Mouse (Mus musculus): Measurements from ENCODE around the gene Nudt3.
A peak's percentile ranks its signal among the peaks of the same experiment; 100 is the strongest.
"Not testable (repeated sequence)": the region's sequence is repeated elsewhere in the genome, so short reads cannot be mapped to it uniquely, and the experiment has no call there.

Nudt3 gene

DNA sequence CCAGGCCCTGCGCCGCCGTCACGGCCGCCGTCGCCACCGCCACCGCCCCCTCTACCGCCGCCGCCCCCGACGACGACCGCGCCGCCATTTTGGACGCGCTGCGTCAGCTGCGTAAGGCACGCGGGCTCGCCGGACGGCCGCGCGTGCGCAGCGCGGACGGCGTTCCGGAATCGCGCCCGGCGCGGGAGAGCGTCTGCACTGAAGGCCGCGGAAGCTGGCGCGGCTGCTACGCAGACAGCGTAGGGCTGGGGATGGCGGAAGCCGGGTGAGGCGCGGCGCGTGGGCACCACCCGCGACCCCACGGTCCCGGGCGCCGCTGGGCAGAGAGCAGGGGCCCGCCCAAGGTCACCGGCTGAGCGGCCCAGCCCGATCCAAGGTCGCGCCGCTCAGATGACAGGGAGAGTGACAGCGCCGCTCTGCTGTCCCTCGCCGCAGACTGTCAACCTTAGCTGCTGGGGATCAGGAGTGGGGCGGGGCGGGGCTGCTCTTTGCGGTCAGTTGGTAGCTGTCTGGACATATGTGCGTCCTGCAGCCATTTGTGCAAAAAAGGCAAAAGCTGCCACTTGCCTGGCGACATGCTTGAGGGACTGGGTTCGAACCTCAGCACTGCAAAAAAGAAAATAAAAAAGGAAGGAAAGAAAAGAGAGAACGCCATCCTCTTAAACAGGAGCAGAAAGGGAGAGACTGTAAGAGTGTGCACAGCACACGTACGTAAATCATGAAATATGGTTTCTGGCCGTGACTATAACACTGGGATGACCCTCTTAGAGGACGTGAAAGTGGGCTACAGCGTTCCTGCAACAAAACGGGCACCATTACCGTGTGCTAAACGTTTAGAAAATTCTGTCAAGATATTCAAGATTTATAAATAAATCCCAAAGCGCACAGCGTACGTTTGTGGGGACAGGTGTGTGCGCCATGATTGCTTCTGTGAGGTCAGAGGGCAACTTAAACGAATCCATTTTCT is at the start of gene Nudt3:
Nudt3 (minus strand) TSS at position 136 of the 967 bp plus-strand sequence.
- peak; percentile 93 to 95 for DNase-seq

DNA sequence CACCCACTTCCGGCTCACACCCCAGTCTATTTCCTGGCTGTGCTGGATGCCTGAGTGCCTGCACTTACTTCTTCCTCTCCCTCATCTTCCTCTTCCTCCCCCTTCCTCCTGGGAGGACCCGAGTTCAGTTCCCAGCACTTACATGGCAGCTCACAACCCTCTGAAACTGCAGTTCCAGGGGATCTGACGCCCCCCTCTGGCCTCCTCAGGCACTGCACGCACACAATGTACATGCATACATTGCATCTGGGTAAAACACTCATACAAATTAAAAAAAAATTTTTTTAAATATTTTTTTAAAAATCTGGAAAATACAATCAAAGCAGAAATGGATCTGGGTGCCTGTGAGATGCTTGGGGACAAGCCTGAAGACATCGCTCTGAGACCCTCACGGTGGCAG is 48.4 kb upstream of the Nudt3 start:
- no peak for DNase-seq

DNA sequence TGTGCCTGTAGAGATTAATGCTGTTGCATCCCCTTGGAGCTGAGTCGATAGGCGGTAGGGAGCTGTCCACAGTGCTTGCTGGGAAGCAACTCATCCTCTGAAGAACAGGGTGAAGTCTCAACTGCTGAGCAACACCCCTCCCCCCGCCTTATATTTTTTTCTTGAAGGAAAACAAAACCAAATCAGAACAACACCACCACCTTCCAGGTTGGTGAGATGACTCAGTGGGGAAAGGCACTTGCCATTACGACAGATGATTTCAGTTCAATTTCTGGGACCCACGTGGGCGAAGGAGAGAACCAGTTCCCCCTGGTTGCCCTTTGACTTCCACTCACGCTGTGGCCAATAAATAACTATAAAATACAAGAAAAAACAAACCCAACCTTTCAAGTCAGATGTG is 35.5 kb upstream of the Nudt3 start:
- no peak for DNase-seq

DNA sequence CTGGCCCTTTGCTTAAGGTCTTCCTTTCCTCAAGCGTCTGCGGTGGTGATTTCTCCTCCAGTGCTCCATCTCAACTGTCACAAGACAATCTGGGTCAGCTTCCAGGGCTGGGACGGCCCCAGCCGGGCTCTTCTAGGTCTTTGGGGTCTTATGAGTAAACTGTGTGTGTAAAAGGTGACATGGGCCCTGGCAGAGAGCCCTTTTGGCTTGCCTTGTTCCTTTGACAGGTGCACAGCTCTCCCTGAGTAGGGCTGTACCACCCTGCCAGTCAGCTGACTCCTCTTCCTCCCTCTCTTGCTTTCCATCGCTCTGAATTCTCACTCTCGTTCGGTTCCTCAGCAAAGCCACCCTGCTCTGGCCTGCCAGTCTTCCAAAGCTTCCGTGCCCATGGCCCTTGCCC is 33.8 kb upstream of the Nudt3 start:
- no peak for DNase-seq

DNA sequence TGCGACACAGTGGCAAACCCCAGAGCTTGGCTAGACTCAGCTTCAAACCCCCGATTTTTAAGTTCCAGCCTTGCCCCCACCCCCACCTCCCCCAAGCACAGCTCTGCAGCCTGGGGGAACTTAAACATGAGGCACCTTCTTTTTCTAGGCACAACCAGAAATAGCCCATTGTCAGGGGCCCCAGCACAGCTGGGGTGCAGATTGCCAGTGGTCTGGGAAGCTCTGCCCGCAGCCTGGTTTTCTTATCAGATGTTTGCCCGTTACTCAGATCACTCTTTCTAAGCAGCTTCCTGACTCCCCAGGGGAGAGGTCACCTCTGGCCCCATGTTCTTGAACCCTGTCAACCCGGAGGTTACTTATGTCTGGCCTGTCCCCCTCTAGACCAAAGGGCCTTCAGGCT is 33.1 kb upstream of the Nudt3 start:
- DNase-seq, result no peak

DNA sequence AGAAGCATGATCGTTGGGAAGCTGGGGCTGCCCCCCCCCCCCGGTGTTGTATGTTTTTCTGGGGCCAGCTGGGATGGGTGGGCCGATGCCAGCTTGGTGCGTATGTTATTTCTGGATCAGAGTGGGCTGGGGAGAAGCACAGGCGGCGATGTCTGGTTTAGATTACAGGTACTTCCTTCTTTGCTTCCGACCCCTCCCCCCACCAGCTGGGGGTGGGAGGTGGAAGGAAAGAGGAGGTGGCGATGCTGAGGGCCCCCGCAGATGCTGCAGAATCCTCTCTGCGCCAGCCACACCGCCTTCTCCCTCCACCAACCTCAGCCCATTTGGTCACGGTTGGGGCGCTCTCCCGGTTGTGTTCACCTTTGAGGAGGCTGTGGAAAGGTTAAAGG is 32.7 kb upstream of the Nudt3 start:
- DNase-seq, result no peak

DNA sequence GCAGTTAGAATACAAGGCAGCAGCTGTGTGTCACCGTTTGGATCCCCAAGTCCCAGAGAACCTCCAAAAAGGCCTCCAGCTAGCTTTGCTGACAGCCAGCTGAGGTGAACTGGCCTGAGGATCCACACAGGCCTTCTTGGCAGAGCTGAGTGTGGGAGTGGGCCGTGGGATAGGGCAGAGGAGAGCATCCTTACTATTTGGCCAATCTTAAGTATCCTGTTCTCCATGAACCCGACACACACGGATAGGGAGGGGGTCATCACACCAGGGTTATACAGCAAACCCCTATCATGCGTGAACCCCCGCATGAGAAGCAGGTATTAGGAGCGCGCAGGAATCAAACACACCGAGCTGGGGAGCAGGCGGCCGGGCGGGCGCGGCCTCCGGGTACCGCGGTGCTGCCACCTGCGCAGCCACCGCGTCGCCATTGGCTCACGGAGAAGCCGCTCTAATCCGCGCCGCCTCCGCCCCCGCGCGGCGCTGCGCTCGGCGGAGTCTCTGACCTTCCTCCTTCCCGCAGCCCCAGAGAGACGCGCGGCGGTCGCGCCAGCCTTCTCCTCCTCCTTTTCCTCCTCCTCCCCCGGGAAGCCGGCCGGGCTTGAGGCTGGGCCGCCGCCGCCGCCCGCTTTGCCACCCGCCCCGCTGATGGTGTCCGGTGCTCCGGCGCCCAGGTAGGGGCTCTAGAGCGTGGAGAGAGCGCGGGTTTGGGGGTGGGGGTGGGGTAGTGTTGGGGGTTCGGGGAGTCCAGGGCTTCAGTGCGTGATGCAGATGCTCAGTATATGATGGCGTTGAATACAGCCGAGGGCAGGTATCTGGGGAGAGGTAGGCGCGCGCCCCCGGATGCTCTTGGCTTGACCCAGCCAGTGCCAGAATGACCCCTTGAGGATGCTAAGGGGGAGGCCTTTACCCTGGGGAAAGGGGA is 32.1 kb upstream of the Nudt3 start, which contains the start of gene Pacsin1:
Pacsin1 (plus strand) TSS at position 421 of the 922 bp plus-strand sequence.
- DNase-seq, result peak in 1 of 2 experiments; percentile 27

DNA sequence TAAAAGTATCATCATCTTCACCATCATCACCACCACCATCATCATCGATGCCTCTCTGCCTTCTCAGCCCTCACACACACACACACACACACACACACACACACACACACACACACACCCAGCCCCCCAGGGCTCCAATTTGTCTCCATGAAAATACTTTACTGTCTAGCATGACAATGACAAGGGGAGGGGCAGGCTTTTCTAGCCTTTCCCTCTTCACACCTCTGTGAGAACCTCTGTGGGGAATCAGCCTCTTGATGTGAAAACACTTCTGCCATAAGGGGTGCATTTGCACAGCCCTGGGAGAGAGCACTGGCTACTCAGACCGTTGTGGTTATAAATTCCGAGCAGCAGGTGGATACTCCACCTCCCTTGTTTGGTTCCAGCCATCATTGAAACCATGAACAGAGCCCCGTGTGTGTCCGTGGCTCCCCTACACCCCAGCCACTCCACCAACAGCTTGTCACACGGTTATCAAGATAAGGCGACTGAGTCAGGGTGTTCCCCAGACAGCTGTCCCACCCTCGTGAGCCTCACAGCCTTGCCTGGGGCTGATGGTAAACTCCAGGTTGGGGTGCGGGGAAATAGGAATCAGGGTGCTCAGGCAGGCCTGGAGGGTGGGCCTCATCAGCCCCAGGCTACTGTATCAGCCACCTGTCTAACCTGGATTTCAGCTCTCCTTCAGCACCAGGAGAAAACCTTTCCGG is 30.1 kb upstream of the Nudt3 start:
- DNase-seq, result no peak

DNA sequence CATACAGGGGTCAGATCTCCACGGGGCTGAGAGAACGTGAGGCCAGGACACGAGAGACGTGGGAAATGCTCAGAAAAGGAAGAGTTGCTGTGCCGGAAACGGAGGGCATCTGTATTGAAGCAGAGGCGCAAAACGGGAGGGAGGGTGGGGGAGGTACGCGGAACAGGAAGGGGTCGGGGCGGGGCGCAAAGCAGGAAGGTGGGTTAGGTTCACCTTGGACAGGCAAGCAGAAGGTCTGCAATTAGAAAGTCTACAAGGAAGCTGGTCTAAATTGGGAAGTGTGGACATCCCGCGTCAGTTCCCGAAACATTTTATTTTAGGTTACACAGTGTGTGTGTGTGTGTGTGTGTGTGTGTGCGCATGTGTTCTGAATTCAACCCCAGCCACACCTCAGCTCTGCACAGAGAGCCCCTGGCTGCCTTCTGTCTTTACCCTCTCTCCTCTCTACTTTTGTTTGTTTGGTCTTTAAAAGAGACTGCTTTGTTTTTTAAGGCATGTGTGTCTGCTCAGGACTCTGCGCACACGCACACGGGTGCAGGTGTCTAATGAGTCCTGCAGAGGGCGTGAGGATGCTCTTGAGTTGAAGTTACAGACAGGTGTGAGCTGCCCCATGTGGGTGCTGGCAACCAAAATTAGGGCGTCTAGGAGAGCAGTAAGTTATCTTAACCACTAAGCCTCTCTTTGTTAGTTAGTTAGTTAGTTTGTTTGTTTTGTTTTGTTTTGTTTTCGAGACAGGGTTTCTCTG is 28.9 kb upstream of the Nudt3 start:
- no peak for DNase-seq

DNA sequence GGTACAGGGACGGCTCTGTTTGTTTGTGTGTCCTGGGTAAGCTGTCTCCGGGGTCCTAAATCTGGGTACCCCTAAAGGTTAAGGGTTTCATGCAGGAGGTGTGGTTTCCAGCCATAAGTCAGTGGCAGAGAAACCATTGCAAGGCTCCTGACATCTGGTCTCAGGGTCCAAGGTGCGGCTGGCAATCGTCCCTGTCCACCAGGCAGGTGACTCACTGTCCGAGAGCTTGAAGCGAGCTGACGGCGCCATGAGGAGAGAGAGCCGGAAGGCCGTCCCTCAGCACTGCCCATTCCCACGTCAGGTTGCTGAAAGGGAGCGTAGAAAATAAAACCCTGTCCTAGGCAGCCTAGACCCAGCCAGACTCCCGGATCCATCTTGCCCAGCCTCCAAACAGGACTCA is 27.3 kb upstream of the Nudt3 start:
- no peak for DNase-seq

DNA sequence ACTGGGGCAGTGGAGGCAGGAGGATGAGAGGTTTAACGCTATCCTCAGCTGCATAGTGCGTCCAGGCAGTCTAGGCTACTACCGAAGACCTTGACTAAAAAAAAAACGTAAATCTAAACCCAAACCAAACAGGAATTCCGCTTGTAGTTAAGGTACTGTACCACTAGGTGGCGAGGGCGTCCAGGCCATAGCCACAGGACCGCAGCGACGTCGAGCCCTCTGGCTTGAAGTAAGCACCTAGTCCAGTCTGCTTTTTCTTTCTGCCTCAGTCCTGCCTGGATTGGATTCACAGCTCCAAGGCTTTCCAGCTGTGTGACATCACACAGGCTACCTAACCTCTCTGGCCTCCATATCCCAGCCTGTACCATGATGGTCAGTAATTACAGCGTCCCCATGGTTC is 26.9 kb upstream of the Nudt3 start:
- peak in 1 of 2 experiments; percentile 67 for DNase-seq

DNA sequence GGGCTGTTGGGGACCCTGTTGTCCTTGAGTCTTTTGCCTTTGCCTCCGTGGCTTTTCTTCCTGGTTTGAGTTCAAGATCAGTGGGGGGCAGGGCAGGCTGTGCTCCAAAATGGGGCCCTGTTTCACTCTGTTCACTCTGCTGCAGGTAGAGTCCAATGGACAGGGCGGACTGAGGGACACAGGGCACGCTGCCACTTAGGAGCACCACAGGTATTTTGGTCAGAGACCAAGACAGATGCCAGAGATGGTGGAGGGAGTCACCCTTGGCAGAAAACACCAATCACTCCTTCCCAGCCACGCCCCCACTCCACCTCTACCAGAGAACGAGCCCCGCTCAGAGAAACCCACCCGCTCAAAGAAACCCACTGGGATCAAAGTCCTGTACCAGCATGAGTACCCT is 22.5 kb upstream of the Nudt3 start:
- no peak for DNase-seq

DNA sequence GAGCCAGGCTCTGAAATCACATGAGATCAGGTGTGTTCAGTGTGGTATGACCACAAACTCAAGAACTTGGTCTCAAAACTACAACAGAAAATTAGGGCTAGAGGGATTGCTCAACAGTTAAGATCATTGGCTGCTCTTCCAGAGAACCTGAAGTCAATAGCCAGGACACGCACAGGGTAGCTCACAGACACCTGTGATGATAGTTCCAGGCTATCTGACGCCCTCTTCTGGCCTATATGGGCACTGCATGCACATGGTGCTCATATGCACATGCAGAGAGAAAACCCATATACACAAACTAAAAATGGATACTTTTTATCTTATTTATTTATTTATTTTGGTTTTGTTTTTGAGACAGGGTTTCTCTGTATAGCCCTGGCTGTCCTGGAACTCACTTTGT is 21.3 kb upstream of the Nudt3 start:
- no peak for DNase-seq

DNA sequence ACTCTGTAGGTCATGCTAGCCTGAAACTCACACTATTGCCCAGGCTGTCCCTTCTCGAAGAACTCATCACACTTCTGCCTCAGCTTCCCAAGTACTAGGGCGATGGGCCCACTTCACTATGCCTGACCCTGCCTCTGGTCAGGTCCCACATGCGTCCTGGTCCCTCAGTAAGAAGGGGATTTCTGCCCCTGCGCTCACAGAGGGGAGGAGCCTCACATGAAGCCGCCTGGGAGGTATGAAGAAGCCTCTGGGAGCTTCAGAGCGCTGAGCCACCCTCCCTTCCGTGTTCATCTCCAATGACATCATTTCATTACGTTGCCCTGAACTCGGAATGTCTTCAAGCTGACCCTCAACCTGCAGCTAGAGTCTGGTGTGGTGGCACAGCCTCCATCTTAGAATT is 20.5 kb upstream of the Nudt3 start:
- DNase-seq, result no peak

DNA sequence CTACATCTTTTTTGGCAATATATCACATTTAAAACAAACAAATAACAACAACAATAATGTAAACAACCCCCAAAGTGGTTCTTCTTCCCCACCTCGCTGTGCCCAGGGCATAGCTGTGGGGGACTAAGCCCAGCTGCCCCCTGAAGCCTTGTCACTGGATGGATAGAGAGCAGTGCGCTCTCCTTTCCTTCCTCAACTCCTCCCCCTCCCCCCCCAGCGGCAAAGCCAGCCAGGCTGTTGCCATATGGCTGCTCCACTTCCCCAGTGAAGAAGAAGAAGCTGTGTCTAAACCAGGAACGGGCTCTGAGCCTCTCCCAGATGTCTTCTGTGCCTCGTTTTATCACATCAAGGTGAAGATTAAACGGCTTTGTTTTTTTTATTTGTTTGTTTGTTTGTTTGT is 19.8 kb upstream of the Nudt3 start:
- no peak for DNase-seq

DNA sequence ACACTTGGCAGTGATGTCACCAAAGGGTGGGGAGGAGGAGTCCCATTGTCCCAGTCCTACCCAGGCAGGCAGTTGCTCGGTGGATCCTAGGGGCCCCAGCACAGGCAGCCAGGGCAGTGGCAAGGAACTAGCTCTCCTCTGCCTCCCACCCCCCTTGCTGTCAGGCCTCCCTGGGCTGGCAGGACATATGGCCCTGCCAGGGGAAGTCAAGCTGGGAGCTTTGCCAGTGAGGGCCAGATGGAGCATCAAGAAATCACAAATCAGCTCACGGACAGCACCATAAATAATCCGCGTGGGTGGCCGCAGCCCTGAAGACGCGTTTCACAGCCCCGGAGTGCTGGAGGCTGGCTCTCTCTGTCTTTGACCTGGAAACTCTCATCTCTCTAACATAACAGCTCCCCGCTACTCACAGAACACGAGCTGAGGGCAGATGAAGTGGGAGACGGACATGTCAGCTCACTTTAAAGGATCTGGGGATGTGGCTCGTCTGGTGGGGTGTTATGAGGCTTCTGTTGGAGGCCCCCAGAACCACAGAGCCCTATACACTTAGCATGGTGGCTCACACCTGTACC is 19.3 kb upstream of the Nudt3 start:
- peak; percentile 55 to 76 for DNase-seq

DNA sequence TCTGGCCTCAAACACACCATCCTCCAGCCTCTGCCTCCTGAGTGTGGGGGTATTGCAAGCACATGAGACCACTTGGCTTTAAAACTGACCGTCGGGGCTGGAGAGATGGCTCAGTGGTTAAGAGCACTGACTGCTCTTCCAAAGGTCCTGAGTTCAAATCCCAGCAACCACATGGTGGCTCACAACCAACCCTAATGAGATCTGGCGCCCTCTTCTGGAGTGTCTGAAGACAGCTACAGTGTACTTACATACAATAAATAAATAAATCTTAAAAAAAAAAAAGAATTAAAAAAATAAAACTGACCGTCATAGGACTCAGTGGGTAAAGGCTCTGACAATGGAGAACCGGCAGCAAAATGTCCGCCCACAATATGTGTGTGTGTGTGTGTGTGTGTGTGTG is 16.6 kb upstream of the Nudt3 start:
- DNase-seq, result not testable (repeated sequence)

DNA sequence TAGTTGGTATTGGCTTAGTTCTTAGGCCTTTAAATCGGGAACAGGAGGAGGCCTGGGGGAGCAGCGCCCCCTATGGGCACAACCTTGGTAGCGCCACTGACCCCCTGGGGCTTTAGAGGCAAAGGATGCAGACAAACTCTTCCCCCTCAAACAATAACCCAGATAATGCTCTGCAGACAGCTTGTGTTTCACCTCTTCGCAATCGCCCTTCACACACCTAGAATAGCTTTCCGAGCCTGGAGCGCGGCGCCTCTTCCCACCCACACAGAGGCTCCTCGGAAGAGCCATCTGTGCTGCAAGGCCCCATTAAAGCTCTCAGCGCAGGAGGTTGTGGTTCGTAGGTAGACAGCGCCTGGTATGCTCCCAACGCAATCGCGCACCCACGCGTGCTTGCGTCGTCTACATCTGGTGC is 15.6 kb upstream of the Nudt3 start:
- no peak for DNase-seq

DNA sequence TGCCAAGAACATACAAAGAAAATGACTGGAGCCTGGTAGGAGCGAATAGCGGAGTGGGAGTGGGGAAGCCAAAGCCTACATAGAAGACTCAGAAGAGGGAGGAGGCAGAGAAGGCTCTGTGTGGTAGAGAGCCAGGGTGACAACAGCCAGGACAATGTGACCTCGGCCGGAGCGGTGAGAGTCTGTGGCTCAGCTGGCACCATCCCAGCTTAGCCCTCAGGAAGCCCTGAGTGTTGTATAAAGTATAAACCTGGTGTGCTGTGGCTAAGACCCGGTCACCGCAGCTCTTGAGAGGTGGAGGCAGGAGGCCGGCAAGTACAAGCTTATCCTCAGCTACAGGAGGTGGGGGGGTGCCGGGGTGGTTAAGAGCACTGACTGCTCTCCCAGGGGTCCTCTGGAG is 14.0 kb upstream of the Nudt3 start:
- no peak for DNase-seq

DNA sequence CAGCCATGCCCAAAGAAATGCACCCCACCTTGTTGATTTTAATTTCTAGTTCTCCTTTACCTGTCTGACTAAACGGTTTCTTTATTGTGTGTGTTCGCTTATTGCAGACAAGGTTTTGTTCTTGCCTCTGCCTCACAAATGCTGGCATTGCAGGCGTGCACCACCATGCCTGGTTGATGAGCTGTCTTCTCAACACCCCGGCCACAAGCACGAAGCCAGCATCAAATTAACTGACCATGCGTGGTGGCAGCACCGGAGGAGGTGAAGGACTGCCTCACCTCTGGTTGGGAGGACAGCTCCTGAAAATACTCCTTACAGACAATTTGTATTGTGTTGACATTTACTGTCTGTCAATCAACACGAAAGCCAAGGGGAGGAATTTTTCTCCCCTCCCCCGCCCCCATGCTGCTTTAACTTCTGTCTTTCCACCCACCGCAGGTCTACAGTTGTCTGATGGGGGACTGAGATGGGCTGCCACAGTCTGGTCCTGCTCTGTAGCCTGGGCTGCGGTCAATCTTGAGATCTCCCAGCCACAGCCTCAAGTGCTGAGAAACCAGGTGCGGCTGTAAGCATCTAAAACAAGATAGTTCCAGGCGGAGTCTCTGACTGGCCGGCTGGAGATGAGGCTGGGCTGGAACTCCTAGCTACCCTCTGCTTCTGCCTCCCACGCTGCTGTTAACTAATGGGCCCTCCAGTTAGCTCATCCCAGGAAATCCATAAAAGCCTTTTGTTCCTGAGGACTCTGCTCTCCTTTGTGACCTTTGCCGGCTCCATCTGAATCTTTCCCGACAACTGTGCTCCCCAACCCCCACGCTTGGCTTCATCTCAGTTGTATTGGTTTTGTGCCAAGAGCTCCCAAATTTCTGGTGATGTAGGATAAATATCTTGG is 13.1 kb upstream of the Nudt3 start, which contains the start of gene Rps10:
Rps10 (minus strand) TSS at position 538 of the 889 bp plus-strand sequence.
- no peak for DNase-seq

DNA sequence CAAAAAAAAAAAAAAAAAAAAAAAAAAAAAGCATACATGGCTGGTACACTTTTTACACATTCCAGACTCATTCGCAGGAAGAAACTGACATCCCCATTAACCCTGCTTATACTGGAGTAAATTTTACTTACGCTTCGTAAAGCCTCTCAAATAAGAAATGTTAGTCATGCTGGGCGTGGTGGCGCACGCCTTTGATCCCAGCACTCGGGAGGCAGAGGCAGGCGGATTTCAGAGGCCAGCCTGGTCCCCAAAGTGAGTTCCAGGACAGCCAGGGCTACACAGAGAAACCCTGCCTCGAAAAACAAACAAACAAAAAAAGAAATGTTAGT is 12.2 kb upstream of the Nudt3 start:
- DNase-seq, result not testable (repeated sequence)

Measured in lung, postnatal 4 days (tissue).